Comparison of ENCODE assay signal across 17 mouse cellular contexts in genomic region chr13:81856072-81856471, GRCm38 (mm10).
A peak's percentile ranks its signal among the peaks of the same experiment; 100 is the strongest.
DNase-seq lines count a peak whose midpoint lies in the region; ATAC-seq and TF ChIP-seq lines count a peak whose summit lies in the region.
"Had no signal": no experiment of that assay in that cellular context is flagged by ENCODE, and none has a peak within 500 bp of the region (broad histone marks: within the 10 kb centered on the region; RNA-seq: fewer than 3 reads in every experiment).

No protein-coding gene starts in this region.

- peak; percentile 38 for DNase-seq in left cerebral cortex, adult 11 months (ENCODE audit: low spot score)
- no peak for DNase-seq in left cerebral cortex, postnatal 4 days
- peak; percentile 36 to 64 for DNase-seq in layer of hippocampus, adult 2 months (ENCODE audit: low spot score in 2 of 2)
- peak; percentile 61 to 69 for DNase-seq in left cerebral cortex, postnatal 36 days (ENCODE audit: low spot score in 2 of 2)
- no peak for DNase-seq in hindbrain, embryonic 10.5 days (ENCODE audit: low spot score)
- no peak for DNase-seq in kidney, postnatal 14 days
- DNase-seq: cerebellum, postnatal 36 days; kidney, adult 9 months; thymus, postnatal 4 days had no signal

- peaks cover 12% of the 10 kb centered on the region for H3K4me1 ChIP-seq in heart, embryonic 12.5 days (replicated peaks)
- no peaks in the 10 kb centered on the region for H3K4me1 ChIP-seq in hindbrain, embryonic 10.5 days (replicated peaks)
- H3K4me1 ChIP-seq: hindbrain, embryonic 12.5 days; limb, embryonic 12.5 days; lung, embryonic 15.5 days; midbrain, embryonic 10.5 days; stomach, embryonic 15.5 days had no signal

- peak overlapping the region; percentile 33; the same call in 1 of the 2 replicates for H3K4me2 ChIP-seq in heart, embryonic 12.5 days
- H3K4me2 ChIP-seq: hindbrain, embryonic 12.5 days; limb, embryonic 12.5 days; lung, embryonic 15.5 days; stomach, embryonic 15.5 days had no signal

- intact Hi-C loops in left cerebral cortex, postnatal 4 days (cut with DNase I): no loop called here
- intact Hi-C loops in left cerebral cortex, postnatal 36 days (cut with DNase I): no loop called here

- no peak overlapping the region for H3K9ac ChIP-seq in heart, embryonic 12.5 days
- H3K9ac ChIP-seq: hindbrain, embryonic 12.5 days; limb, embryonic 12.5 days; lung, embryonic 15.5 days; stomach, embryonic 15.5 days had no signal

- H3K9me3 ChIP-seq in heart, embryonic 12.5 days (replicated peaks): no peaks in the 10 kb centered on the region
- H3K9me3 ChIP-seq in hindbrain, embryonic 10.5 days: no peaks in the 10 kb centered on the region
- H3K9me3 ChIP-seq: hindbrain, embryonic 12.5 days; limb, embryonic 12.5 days; lung, embryonic 15.5 days; midbrain, embryonic 10.5 days; stomach, embryonic 15.5 days had no signal

- no peak for ATAC-seq in heart, embryonic 12.5 days (ENCODE audit: insufficient number of reproducible peaks, low FRiP score)
- no peak for ATAC-seq in granulocyte monocyte progenitor cell, adult 5-6 weeks (replicated peaks; ENCODE audit: poor library complexity, severe bottlenecking)
- ATAC-seq: forebrain, embryonic 16.5 days had no signal

- H3K4me3 ChIP-seq in heart, embryonic 12.5 days: no peak overlapping the region
- no peak overlapping the region for H3K4me3 ChIP-seq in layer of hippocampus, adult 2 months
- H3K4me3 ChIP-seq in hindbrain, embryonic 10.5 days: no peak overlapping the region
- H3K4me3 ChIP-seq: hindbrain, embryonic 12.5 days; limb, embryonic 12.5 days; lung, embryonic 15.5 days; midbrain, embryonic 10.5 days; stomach, embryonic 15.5 days had no signal

- peak overlapping the region; percentile 68; the same call in 1 of the 2 replicates for H3K27ac ChIP-seq in heart, embryonic 12.5 days (ENCODE audit: poor library complexity, severe bottlenecking)
- H3K27ac ChIP-seq in layer of hippocampus, adult 2 months: no peak overlapping the region; the same call in 1 of the 2 replicates
- H3K27ac ChIP-seq in hindbrain, embryonic 10.5 days: no peak overlapping the region
- H3K27ac ChIP-seq: hindbrain, embryonic 12.5 days; limb, embryonic 12.5 days; lung, embryonic 15.5 days; midbrain, embryonic 10.5 days; stomach, embryonic 15.5 days had no signal

- H3K36me3 ChIP-seq in heart, embryonic 12.5 days: no peaks in the 10 kb centered on the region
- no peaks in the 10 kb centered on the region for H3K36me3 ChIP-seq in hindbrain, embryonic 10.5 days
- H3K36me3 ChIP-seq: hindbrain, embryonic 12.5 days; limb, embryonic 12.5 days; lung, embryonic 15.5 days; midbrain, embryonic 10.5 days; stomach, embryonic 15.5 days had no signal

- 33% methylated on average over 4 of the region's 4 CpGs for WGBS in heart, embryonic 12.5 days
- 64% methylated on average over 4 of the region's 4 CpGs for WGBS in hindbrain, embryonic 10.5 days

- TF ChIP-seq CTCF in layer of hippocampus, adult 2 months (conservative IDR thresholded peaks at IDR 0.05): peak; percentile 26; the same call in 1 of the 2 replicates

- H3K27me3 ChIP-seq in heart, embryonic 12.5 days (replicated peaks): no peaks in the 10 kb centered on the region
- no peaks in the 10 kb centered on the region for H3K27me3 ChIP-seq in hindbrain, embryonic 10.5 days (ENCODE audit: insufficient read depth, poor library complexity, severe bottlenecking)
- H3K27me3 ChIP-seq: hindbrain, embryonic 12.5 days; limb, embryonic 12.5 days; lung, embryonic 15.5 days; stomach, embryonic 15.5 days had no signal

Comparison
In these comparisons a context has a peak if more than half of its experiments do, and no peak if none do; other contexts are left out.
1. DNase-seq: peak in left cerebral cortex, adult 11 months (single experiment), layer of hippocampus, adult 2 months (2 of 2) and left cerebral cortex, postnatal 36 days (2 of 2); none in left cerebral cortex, postnatal 4 days (single experiment), hindbrain, embryonic 10.5 days (single experiment) and kidney, postnatal 14 days (single experiment).